Mouse (Mus musculus) lung, adult 2 months (tissue): ENCODE data around the gene Clpx.

Experiments used
- CTCF ChIP-seq: fragments of 200-500 bp; IDR thresholded peaks from 2 replicates; pipeline ENCODE4 v1.5.1; 2011; ENCODE audit warnings: mild to moderate bottlenecking, low read length, control low read depth; ENCODE audit not compliant: insufficient read depth
- POLR2A ChIP-seq: fragments of 200-500 bp; IDR thresholded peaks from 2 replicates; pipeline ENCODE4 v1.6.1; 2011; ENCODE audit warnings: low read depth, mild to moderate bottlenecking, control low read depth, low read length, borderline replicate concordance; ENCODE audit errors: extremely low read depth

DNA sequence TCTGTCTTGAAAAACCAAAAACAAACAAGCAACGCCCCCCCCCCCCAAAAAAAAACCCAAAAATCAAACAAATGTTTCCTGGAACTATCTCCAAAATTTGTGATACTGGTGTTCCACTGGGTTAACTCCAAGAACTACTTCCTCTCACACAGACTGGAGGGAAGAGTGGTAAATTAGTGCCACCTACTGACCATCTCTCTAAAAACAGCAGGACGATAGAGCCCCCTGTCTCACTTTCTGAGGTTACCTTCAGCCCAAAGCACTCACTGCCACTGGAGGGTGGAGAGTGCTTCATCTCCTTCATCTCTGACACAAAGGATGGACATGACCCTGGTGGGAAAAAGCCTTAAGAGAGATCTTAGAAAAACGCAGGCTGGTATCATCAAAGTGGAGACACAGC lies 10.8 kb upstream of the Clpx start:
- TF ChIP-seq CTCF = peak; percentile 25; the same call in 1 of the 2 replicates
- no peak for TF ChIP-seq POLR2A
